Mouse (Mus musculus): ENCODE measurements at regions not wholly inside any gene's neighbourhood (a gene's known extent, or its start where the extent isn't known, plus 50 kb on each side); places are given as distances from the start of the nearest gene placed in this dataset.

GRCm38 (mm10) chr3:146337429-146337828 lies 67.0 kb upstream of the Ssx2ip start:
- DNase-seq (ENCODE audit: low read depth, low spot score) = no peak

GRCm38 (mm10) chr3:146337861-146338281 lies 66.6 kb upstream of the Ssx2ip start:
- peak; percentile 63 for DNase-seq (ENCODE audit: low read depth, low spot score)

GRCm38 (mm10) chr3:146338445-146338844 lies 66.0 kb upstream of the Ssx2ip start:
- no peak for DNase-seq (ENCODE audit: low read depth, low spot score)

- no peak for DNase-seq (ENCODE audit: low read depth, low spot score)
Observed at GRCm38 (mm10) chr3:146340316-146341055, 64.0 kb upstream of the Ssx2ip start.

- no peak for DNase-seq (ENCODE audit: low read depth, low spot score)
Observed at GRCm38 (mm10) chr3:146341652-146342340, 62.6 kb upstream of the Ssx2ip start.

GRCm38 (mm10) chr3:146342727-146343126 lies 61.7 kb upstream of the Ssx2ip start:
- DNase-seq (ENCODE audit: low read depth, low spot score) = no peak

GRCm38 (mm10) chr3:146343649-146344401 lies 60.6 kb upstream of the Ssx2ip start:
- DNase-seq (ENCODE audit: low read depth, low spot score) = peak; percentile 90

- peak; percentile 29 for DNase-seq (ENCODE audit: low read depth, low spot score)
Observed at GRCm38 (mm10) chr3:146344402-146345025, 59.9 kb upstream of the Ssx2ip start.

GRCm38 (mm10) chr3:146345308-146345780 lies 59.1 kb upstream of the Ssx2ip start:
- DNase-seq (ENCODE audit: low read depth, low spot score) = peak; percentile 91

GRCm38 (mm10) chr3:146345946-146346345 lies 58.5 kb upstream of the Ssx2ip start:
- no peak for DNase-seq (ENCODE audit: low read depth, low spot score)

GRCm38 (mm10) chr3:146347311-146347710 lies 57.1 kb upstream of the Ssx2ip start:
- no peak for DNase-seq (ENCODE audit: low read depth, low spot score)

- DNase-seq (ENCODE audit: low read depth, low spot score) = no peak
Observed at GRCm38 (mm10) chr3:146348921-146349320, 55.5 kb upstream of the Ssx2ip start.

GRCm38 (mm10) chr3:146349393-146349792 lies 55.0 kb upstream of the Ssx2ip start:
- DNase-seq (ENCODE audit: low read depth, low spot score) = no peak

- no peak for DNase-seq (ENCODE audit: low read depth, low spot score)
Observed at GRCm38 (mm10) chr3:146350126-146350525, 54.3 kb upstream of the Ssx2ip start.

GRCm38 (mm10) chr3:146351468-146351867 lies 53.0 kb upstream of the Ssx2ip start:
- no peak for DNase-seq (ENCODE audit: low read depth, low spot score)

- no peak for DNase-seq (ENCODE audit: low read depth, low spot score)
Observed at GRCm38 (mm10) chr3:146352187-146352586, 52.3 kb upstream of the Ssx2ip start.

GRCm38 (mm10) chr3:146353961-146354360 lies 50.5 kb upstream of the Ssx2ip start:
- DNase-seq (ENCODE audit: low read depth, low spot score) = peak; percentile 24

Measured in brain, adult 2 months (tissue).